Mouse (Mus musculus) myocyte (in vitro differentiated cells): ENCODE measurements around the gene Cep95. TPM values are rescaled to one million over a fixed set of nuclear protein-coding genes. Genes with fewer than 3 reads are reported as not detected.
"Not testable (repeated sequence)": the region's sequence is repeated elsewhere in the genome, so short reads cannot be mapped to it uniquely, and the experiment has no call there.

Source experiments
- H3K27me3 ChIP-seq: one replicate; pipeline ENCODE4 v1.6.1; 2011; ENCODE audit not compliant: control insufficient read depth, insufficient read depth, insufficient read length
- H3K36me3 ChIP-seq: one replicate; pipeline ENCODE4 v1.6.1; 2011; ENCODE audit not compliant: control insufficient read depth, insufficient read depth
- H3K4me2 ChIP-seq: one replicate; pipeline ENCODE4 v1.6.1; 2011; ENCODE audit warnings: low read depth, control low read depth
- H3K4me3 ChIP-seq: one replicate; pipeline ENCODE4 v1.5.1; 2011; ENCODE audit warnings: mild to moderate bottlenecking, control low read depth, moderate library complexity
- H3K79me2 ChIP-seq: one replicate; pipeline ENCODE4 v1.6.1; 2011; ENCODE audit not compliant: control insufficient read depth, insufficient read depth
- H3ac ChIP-seq: one replicate; pipeline ENCODE4 v1.6.1; 2011; ENCODE audit not compliant: control insufficient read depth, insufficient read length
- CEBPB ChIP-seq: IDR thresholded peaks from 2 replicates; pipeline ENCODE4 v1.6.1; 2011; ENCODE audit warnings: mild to moderate bottlenecking, moderate library complexity; ENCODE audit not compliant: poor library complexity, insufficient read depth, severe bottlenecking
- E2F4 ChIP-seq: IDR thresholded peaks from one replicate; pipeline ENCODE4 v1.6.1; 2011; ENCODE audit warnings: mild to moderate bottlenecking, control low read depth, moderate library complexity; ENCODE audit not compliant: insufficient read depth
- MAX ChIP-seq: IDR thresholded peaks from one replicate; pipeline ENCODE4 v1.6.1; 2011; ENCODE audit warnings: low read depth, mild to moderate bottlenecking, control low read depth
- MYOD1 ChIP-seq, 3 experiments: IDR thresholded peaks; one replicate each; pipeline ENCODE4 v1.6.1; 2011; ENCODE audit warnings: control low read depth in 2 of 3, low read depth in 2 of 3, mild to moderate bottlenecking in 2 of 3, moderate library complexity in 1 of 3; ENCODE audit not compliant: insufficient read length in 2 of 3, control insufficient read depth in 1 of 3
- MYOG ChIP-seq, 3 experiments: IDR thresholded peaks; one replicate each; pipeline ENCODE4 v1.6.1; 2011; ENCODE audit warnings: control low read depth in 2 of 3, low read depth in 2 of 3, mild to moderate bottlenecking in 2 of 3; ENCODE audit not compliant: insufficient read length in 2 of 3, control insufficient read depth in 1 of 3, insufficient read depth in 1 of 3
- POLR2A ChIP-seq: IDR thresholded peaks from one replicate; pipeline ENCODE4 v1.6.1; 2011; ENCODE audit warnings: low read depth, mild to moderate bottlenecking, control low read depth, moderate library complexity; ENCODE audit not compliant: insufficient read length
- POLR2AphosphoS2 ChIP-seq: IDR thresholded peaks from one replicate; pipeline ENCODE4 v1.6.1; 2011; ENCODE audit warnings: low read depth, control low read depth; ENCODE audit not compliant: insufficient read length
- REST ChIP-seq: IDR thresholded peaks from one replicate; pipeline ENCODE4 v1.6.1; 2011; ENCODE audit warnings: mild to moderate bottlenecking, control low read depth, moderate library complexity; ENCODE audit not compliant: insufficient read depth, insufficient read length
- SRF ChIP-seq: IDR thresholded peaks from one replicate; pipeline ENCODE4 v1.6.1; 2011; ENCODE audit warnings: low read depth; ENCODE audit not compliant: control insufficient read depth, insufficient read length
- TCF12 ChIP-seq: IDR thresholded peaks from one replicate; pipeline ENCODE4 v1.6.1; 2011; ENCODE audit warnings: mild to moderate bottlenecking, control low read depth; ENCODE audit not compliant: poor library complexity, insufficient read depth, severe bottlenecking
- TCF3 ChIP-seq: IDR thresholded peaks from one replicate; pipeline ENCODE4 v1.6.1; 2011; ENCODE audit warnings: low read depth, control low read depth; ENCODE audit not compliant: insufficient read length
- USF1 ChIP-seq: IDR thresholded peaks from one replicate; pipeline ENCODE4 v1.6.1; 2011; ENCODE audit warnings: low read depth, mild to moderate bottlenecking, control low read depth, moderate library complexity
- polyA plus RNA-seq: library from polyadenylated mRNA; unstranded; fragments of >200 nt; fragmentation: generic; extraction: Trizol; gene quantifications from one replicate; pipeline ENCODE4 v1.2.1, GENCODE M21; 2012; ENCODE audit warnings: missing spikeins

Cep95 gene
- polyA plus RNA-seq, 1 experiment = 3.5 TPM

DNA sequence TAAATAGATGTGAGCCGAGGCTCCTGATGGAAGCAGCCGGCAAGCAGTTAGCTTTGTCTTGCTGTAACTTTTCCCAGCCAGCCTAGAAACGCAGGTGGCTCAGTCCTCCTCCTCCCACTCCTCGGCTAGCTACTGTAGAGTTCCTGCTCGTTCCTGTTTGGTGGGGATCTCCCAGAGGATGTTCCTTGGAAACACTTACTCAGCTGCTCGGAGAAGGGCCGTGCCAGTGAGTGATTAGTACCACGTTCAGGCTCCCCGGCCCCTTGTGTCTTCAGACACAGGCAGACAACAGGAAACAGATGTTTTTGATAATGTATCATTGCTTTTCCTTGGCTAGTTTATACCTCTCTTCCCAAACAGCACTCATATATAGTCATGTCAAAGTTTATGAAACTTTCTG is 6.6 kb downstream of the Cep95 start:
- Histone ChIP-seq H3K27me3 (no peaks in the 10 kb centered on the region), H3K36me3 (peaks cover 50% of the 10 kb centered on the region), H3K4me2 (no peak overlapping the region)

DNA sequence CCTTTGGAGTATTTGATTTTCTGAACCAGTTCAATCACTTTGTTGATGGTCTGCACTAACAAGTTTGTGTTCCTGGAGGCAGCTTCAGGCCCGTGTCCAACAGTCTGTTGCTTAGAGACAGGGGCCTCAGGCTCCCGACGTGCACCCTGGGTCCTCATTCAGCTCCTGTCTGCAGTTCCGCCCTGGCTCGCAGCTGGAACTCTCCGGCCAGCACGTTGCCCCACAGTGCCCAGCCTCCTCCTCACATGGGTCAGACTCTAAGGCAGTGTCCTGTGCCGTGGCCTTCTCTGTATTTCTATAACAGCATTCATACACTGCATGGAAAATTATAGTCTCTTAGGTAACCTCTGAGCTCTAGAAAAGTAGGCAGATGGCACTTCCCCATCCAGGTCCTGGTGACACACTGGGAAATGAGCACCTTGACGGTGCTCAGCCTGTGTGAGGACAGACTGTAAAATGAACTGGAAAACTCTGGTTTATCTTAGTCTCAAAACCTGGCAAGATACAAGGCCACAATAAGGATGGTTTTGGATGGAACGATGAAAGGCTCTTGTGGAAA is 13.1 kb downstream of the Cep95 start:
- H3K4me3 ChIP-seq = no peak overlapping the region
- no peak for TF ChIP-seq SRF
- TF ChIP-seq TCF3 = no peak
- no peak for TF ChIP-seq CEBPB
- no peak for TF ChIP-seq MAX
- TF ChIP-seq MYOG (IDR thresholded peaks at IDR 0.05; ENCODE audit: control insufficient read depth in 1 of 3, insufficient read depth in 1 of 3, insufficient read length in 2 of 3, low read depth in 2 of 3) = no peak
- TF ChIP-seq POLR2AphosphoS2 = no peak
- TF ChIP-seq REST = no peak
- no peak for TF ChIP-seq E2F4
- TF ChIP-seq MYOD1 (IDR thresholded peaks at IDR 0.05; ENCODE audit: control insufficient read depth in 1 of 3, insufficient read length in 2 of 3, low read depth in 2 of 3) = no peak
- no peak for TF ChIP-seq POLR2A
- TF ChIP-seq TCF12 = no peak
- TF ChIP-seq USF1 = no peak
- no peaks in the 10 kb centered on the region for H3K79me2 ChIP-seq
- no peak overlapping the region for H3ac ChIP-seq
- H3K27me3 ChIP-seq = no peaks in the 10 kb centered on the region
- peaks cover 23% of the 10 kb centered on the region for H3K36me3 ChIP-seq
- H3K4me2 ChIP-seq = no peak overlapping the region

More for the DNA sequence above, 6.6 kb downstream of the Cep95 start:
- Histone ChIP-seq H3K4me3 (no peak overlapping the region), H3K79me2 (peaks cover 10% of the 10 kb centered on the region), H3ac (no peak overlapping the region)
- TF ChIP-seq TCF12 (no peak), MAX (no peak), REST (no peak), USF1 (no peak), MYOG (IDR thresholded peaks at IDR 0.05; ENCODE audit: control insufficient read depth in 1 of 3, insufficient read depth in 1 of 3, insufficient read length in 2 of 3, low read depth in 2 of 3) (no peak), SRF (no peak), MYOD1 (IDR thresholded peaks at IDR 0.05; ENCODE audit: control insufficient read depth in 1 of 3, insufficient read length in 2 of 3, low read depth in 2 of 3) (no peak), POLR2A (no peak), TCF3 (no peak), CEBPB (no peak), E2F4 (no peak), POLR2AphosphoS2 (no peak)

DNA sequence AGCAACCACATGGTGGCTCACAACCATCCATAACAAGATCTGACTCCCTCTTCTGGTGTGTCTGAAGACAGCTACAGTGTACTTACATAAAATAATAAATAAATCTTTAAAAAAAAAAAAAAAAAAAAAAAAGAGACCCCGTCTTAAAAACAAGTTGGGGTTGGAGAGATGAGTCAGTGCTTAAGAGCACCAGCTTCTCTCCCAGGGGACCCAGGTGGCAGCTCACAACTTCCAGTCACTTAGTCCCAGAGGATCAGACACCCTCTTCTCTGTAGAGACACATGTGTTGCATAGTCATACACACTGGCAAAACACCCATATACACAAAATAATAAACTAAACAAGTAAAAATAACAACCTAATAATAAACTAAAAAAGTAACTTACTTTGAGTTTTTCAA is 18.4 kb downstream of the Cep95 start:
- H3ac ChIP-seq, H3K4me2 ChIP-seq, H3K36me3 ChIP-seq, H3K4me3 ChIP-seq, H3K27me3 ChIP-seq, H3K79me2 ChIP-seq: not testable (repeated sequence)

DNA sequence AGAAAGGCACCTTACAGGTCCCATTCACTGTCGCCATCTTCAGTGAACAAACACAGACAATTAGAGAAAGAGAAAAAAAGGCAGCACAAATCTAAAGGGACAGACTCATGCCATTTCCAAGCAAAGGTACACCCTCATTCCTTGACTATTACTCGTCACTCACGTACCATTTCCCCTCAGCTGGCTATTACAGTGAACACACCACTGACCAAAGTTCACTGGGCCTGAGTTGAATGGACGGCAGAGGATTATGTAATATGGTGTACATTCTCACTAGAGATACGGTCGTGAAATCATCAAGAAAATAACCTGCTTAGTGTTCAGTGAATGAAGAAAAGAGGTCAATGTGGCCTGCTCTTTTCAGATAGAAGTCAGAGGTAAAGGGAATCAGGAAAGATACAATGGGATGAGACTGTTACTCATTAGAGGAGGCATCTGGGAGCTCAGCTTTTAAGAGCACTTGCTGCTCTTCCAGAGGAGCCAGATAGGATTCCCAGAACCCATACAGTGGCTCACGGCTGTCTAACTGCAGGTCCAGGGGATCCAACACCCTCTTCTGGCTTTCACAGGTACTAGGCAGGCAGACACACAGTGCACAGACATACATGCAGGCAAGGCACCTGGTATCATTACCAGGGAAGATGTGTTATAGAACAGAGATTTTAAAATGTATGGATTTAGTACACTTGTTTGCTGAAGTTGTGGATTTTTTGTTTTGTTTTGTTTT is 23.5 kb downstream of the Cep95 start:
- Histone ChIP-seq H3K27me3 (no peaks in the 10 kb centered on the region), H3K4me3 (no peak overlapping the region), H3K4me2 (no peak overlapping the region), H3K79me2 (no peaks in the 10 kb centered on the region), H3K36me3 (peaks cover 34% of the 10 kb centered on the region), H3ac (no peak overlapping the region)
- TF ChIP-seq MYOG (IDR thresholded peaks at IDR 0.05; ENCODE audit: control insufficient read depth in 1 of 3, insufficient read depth in 1 of 3, insufficient read length in 2 of 3, low read depth in 2 of 3) (no peak), USF1 (no peak), POLR2A (no peak)

DNA sequence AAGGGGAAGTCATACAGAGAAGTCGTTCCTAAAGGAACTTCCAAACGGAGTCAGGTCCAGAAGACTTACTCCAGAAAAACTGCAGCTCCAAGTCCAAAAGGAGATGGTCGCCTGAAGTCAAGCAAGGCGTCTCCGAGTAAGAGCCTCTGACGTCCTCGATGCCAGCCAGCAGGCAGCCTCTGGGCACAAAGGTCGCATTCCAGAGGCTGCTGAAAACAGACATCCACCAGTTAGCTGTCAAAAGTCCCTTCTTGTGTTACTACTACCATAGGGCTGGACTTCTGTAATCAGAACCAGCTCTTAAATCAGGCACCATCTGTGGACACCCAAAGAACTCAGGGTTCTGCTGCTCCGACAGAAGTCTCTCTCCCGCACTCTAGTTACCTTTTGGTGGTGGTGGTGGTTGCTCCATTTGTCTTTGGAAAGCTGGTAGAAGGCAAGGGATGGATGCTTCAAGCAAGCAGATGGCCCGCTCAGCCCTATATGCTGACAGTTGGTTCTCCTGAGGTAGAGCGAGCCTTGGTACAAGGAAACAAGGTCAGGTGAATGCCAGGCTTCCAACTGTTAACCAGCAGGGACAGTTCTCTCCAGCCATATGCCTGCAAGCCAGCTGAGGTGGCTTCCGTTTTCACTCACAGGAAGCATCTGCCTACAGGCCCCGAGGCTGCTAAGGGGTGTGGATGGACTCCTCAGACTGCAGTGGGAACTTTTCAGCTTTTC is 25.7 kb downstream of the Cep95 start:
- peaks cover 50% of the 10 kb centered on the region for H3K36me3 ChIP-seq
- no peaks in the 10 kb centered on the region for H3K27me3 ChIP-seq
- TF ChIP-seq E2F4 (no peak), CEBPB (no peak), MYOG (IDR thresholded peaks at IDR 0.05; ENCODE audit: control insufficient read depth in 1 of 3, insufficient read depth in 1 of 3, insufficient read length in 2 of 3, low read depth in 2 of 3) (no peak), TCF12 (no peak), REST (no peak), POLR2AphosphoS2 (no peak), SRF (no peak), POLR2A (no peak), USF1 (no peak), MAX (no peak), TCF3 (no peak), MYOD1 (IDR thresholded peaks at IDR 0.05; ENCODE audit: control insufficient read depth in 1 of 3, insufficient read length in 2 of 3, low read depth in 2 of 3) (no peak)
- no peak overlapping the region for H3ac ChIP-seq
- no peaks in the 10 kb centered on the region for H3K79me2 ChIP-seq
- no peak overlapping the region for H3K4me2 ChIP-seq
- H3K4me3 ChIP-seq = no peak overlapping the region
